Mouse (Mus musculus): ENCODE results near the gene Gdf1.
A peak's percentile ranks its signal among the peaks of the same experiment; 100 is the strongest.

The Gdf1 gene

DNA sequence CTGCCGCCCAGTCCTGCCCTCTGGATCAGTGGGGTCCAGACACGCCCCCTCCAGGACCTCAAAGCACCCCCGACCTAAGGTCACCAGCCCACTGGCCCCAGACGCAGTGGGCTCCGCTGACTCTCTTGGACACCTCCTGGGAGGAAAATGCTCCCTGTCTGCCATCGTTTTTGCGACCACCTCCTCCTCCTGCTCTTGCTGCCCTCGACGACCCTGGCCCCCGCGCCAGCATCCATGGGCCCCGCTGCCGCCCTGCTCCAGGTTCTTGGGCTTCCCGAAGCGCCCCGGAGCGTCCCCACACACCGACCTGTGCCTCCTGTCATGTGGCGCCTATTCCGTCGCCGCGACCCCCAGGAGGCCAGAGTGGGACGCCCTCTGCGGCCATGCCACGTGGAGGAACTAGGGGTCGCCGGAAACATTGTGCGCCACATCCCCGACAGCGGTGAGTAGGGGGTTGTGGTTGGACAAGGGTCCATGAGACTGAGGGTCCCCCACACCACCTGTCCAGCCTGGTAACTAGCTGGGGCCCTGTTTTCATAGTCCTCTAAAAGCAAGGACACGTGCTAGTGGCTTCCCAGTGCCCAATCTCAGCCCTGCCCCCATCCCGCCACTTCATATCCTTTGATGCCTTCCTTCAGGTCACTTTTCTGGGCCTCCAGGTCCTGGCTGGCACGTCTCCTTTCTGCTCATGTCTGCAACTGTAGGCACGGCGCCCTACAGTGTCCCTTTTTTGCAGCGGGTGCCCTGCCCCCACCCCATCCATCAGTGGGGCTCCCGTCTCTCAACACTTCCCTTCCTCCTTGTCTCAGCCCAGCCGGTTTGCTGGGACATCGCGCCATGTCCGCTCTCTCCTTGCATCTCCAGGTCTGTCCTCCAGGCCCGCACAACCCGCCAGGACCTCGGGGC is 471 bp downstream of the Gdf1 start:
- no peak for DNase-seq (ENCODE audit: low spot score in 2 of 2)

GRCm38 (mm10) chr8:70330741-70331364 is 1.2 kb downstream of the Gdf1 start:
- peak; percentile 71 to 72 for DNase-seq (ENCODE audit: low spot score in 2 of 2)

GRCm38 (mm10) chr8:70331526-70331925 is 1.9 kb downstream of the Gdf1 start:
- no peak for DNase-seq (ENCODE audit: low spot score in 2 of 2)

GRCm38 (mm10) chr8:70332070-70332877 is 2.7 kb downstream of the Gdf1 start:
- peak in 1 of 2 experiments; percentile 75 for DNase-seq (ENCODE audit: low spot score in 2 of 2)

DNA sequence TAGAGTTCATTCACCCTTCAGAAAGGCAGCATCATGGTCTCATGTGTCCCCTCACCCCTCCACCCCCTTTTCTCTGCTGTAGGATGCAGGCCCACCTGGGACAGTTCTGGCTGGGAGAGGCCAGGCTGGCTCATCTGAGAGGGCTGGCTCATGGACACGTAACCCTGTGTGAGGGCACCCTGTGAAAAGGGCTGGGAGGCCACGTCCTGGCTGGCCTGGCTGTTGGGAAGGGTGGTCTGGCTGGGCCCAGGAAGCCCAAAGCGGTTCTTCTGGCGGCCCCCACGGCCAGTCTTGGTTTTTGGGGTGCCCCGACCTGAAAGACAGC is 3.2 kb downstream of the Gdf1 start:
- no peak for DNase-seq (ENCODE audit: low spot score in 2 of 2)

DNA sequence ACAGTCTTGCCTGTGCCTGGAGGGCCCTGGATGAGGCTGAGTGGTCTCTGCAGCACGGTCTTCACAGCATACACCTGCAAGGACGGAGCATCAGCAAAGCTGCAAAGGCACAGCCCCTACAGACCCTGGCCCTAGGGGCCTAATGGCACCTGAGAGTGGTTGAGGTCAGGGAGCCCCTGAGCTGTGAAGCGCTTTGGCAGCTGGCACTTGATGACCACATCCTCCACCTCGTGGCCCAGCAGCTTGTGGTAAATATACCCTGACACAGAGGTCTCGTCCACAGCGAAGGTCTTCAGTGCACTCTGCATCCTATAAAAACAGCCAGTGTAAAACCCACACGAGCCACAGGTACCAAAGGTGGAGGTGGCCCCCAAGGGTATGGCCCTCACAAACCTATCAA is 9.3 kb downstream of the Gdf1 start:
- no peak for DNase-seq (ENCODE audit: low spot score in 2 of 2)

DNA sequence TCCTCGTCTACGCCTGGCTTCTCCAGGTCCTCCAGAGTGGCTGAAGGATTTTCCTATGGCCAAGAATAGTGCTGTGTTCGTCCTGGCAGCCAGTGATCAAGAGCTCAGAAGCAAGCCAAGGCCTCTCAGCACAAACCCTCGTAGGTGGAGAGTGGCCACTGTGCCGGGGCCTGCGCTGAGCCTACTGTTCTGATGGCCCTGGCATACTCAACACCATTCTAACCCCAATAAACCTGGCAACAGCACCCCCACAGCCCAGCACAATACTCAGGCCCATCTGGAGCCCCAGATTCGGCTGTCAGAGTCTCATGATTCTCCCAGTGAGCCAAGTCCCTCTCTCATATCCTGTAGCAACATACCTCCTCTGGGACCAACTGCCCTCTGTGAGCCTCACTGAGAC is 11.0 kb downstream of the Gdf1 start:
- DNase-seq (ENCODE audit: low spot score in 2 of 2): no peak

GRCm38 (mm10) chr8:70342007-70342406 is 12.4 kb downstream of the Gdf1 start:
- no peak for DNase-seq (ENCODE audit: low spot score in 2 of 2)

- DNase-seq (ENCODE audit: low spot score in 2 of 2): no peak
Observed at GRCm38 (mm10) chr8:70343076-70343475, 13.5 kb downstream of the Gdf1 start.

- no peak for DNase-seq (ENCODE audit: low spot score in 2 of 2)
Observed at GRCm38 (mm10) chr8:70343696-70344095, 14.1 kb downstream of the Gdf1 start.

GRCm38 (mm10) chr8:70344279-70344678 is 14.7 kb downstream of the Gdf1 start:
- no peak for DNase-seq (ENCODE audit: low spot score in 2 of 2)

DNA sequence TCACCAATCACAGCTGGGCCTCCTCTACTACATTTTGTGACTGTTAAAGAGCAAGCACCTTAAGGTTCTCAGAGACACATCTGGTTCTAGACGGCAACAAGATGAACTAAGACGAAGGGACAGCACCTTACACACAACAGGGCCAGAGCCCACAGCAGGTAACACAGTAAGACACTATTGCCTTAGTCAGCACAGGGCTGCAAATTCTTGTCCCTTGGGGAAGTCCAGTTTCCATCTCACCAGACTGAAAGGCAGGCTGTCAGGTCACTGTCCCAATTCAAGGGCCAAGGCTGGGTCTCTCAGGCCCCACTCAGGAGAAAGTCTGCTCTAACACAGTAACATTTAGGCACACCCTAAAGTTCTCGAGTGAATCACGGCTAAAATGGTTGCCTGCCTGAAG is 17.8 kb downstream of the Gdf1 start:
- DNase-seq (ENCODE audit: low spot score in 2 of 2): no peak

DNA sequence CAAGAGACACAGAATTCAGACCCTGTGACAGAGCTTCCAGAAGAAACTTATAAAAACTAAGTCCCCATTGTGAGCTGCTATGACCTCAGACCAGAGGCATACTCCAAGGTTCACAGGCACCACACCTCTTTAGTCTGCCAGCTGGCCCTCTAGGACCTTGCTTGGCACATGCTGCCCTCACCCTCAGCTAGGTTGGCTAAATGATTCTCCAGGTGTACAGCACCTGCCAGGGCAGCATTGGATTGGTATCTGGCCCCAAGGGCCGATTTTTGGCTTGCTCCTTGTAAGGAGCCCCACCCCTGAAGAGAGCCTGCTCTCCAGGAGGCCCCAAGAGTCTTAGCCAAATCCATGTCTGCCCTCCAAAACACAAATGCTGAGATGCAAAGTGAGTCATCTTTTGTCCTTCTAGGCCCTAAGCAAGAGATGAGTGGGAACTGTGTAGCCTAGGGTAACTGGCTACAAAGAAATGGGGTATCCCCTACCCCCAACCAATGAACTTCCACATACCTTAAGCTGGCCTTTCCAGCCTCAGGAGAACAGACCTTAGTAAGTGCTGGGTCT is 18.3 kb downstream of the Gdf1 start:
- no peak for DNase-seq (ENCODE audit: low spot score in 2 of 2)

GRCm38 (mm10) chr8:70351035-70351999 is 21.7 kb downstream of the Gdf1 start:
- DNase-seq (ENCODE audit: low spot score in 2 of 2): no peak

- no peak for DNase-seq (ENCODE audit: low spot score in 2 of 2)
Observed at GRCm38 (mm10) chr8:70352000-70352384, 22.4 kb downstream of the Gdf1 start.

DNA sequence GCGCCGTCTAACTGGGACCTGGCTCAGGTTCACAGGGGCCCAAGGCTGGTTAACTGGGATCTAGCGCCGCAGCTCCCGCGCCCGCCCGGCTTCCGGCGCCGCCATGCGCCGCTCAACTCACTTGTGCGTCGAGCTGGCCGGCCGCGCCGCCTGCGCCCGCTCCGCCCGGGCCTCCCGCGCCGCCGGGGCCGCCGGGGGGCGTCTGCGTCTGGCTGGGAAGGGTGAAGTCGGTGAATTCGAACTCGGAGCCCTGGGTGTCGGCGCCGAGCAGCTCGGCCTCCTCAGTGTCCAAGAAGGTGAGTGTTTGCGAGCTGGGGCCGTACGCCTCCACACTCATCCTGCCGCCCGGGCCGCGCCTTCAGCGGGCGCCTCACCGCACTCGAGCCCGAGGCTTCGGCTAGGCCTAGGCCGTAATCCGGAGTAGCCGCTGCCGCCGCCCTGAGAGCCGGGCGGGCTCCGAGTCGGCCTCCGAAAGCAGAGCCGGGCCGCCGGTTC is 23.1 kb downstream of the Gdf1 start:
- peak in 1 of 2 experiments; percentile 47 for DNase-seq (ENCODE audit: low spot score in 2 of 2)

DNA sequence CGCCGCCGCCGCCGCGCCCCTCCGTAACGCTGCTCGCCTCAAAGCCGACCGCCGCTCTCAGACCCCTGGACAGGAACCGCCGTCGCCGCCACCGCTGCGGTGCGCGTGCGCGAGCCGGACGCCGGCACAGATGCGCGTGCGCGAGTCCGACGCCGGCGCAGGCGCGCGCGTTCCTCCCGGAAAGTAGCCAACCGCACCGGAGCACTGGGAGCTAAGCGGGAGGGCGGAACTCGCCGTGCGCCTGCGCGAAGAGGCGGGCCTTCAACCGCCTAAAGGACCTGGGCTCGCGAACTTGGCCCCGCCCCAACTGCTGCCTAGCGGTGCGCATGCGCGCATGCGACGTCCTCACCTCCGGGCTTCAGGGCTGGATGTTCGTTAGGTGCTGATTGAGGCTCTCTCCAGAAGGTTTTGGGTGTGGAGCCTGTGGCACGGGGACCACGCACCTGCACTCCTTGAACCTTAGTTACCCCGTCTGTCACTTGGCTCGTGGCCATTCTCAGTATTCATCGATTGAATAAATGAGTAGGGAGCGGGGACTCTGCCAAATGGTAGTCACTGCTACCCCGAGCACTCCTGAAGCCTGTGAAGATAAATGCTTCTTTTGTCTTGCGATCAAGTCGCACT is 23.7 kb downstream of the Gdf1 start, which contains the start of gene Upf1:
Gene Upf1, minus strand, starts transcription at position 85 of the 624 bp plus-strand sequence.
- DNase-seq (ENCODE audit: low spot score in 2 of 2): peak; percentile 98 to 99

- no peak for DNase-seq (ENCODE audit: low spot score in 2 of 2)
Observed at GRCm38 (mm10) chr8:70354004-70354403, 24.4 kb downstream of the Gdf1 start.

- DNase-seq (ENCODE audit: low spot score in 2 of 2): no peak
Observed at GRCm38 (mm10) chr8:70356111-70356510, 26.5 kb downstream of the Gdf1 start.

GRCm38 (mm10) chr8:70359411-70359810 is 29.8 kb downstream of the Gdf1 start:
- no peak for DNase-seq (ENCODE audit: low spot score in 2 of 2)
